Mouse (Mus musculus) midbrain, embryonic 12.5 days (tissue): ENCODE measurements around the gene Arhgdig. TPM values are rescaled to one million over a fixed set of nuclear protein-coding genes. Genes with fewer than 3 reads are reported as not detected.
A peak's percentile ranks its signal among the peaks of the same experiment; 100 is the strongest.

Experiments used
- ATAC-seq: fragments of 200-750 bp; cut with Nextera tagmentation; 2 replicates; pipeline ENCODE4 v1.8.0; 2017; ENCODE audit warnings: low read depth, moderate TSS enrichment, moderate library complexity; ENCODE audit not compliant: low FRiP score
- H3K27ac ChIP-seq: fragments of 300-500 bp; sonication (generic); replicated peaks from 2 replicates; pipeline ENCODE4 v1.5.1; 2016; ENCODE audit warnings: mild to moderate bottlenecking
- H3K27me3 ChIP-seq: fragments of 300-500 bp; sonication (generic); 2 replicates; pipeline ENCODE4 v1.6.1; 2016; ENCODE audit warnings: mild to moderate bottlenecking
- H3K36me3 ChIP-seq: fragments of 300-500 bp; sonication (generic); 2 replicates; pipeline ENCODE4 v1.6.1; 2016
- H3K4me1 ChIP-seq: fragments of 300-500 bp; sonication (generic); 2 replicates; pipeline ENCODE4 v1.6.1; 2016
- H3K4me2 ChIP-seq: fragments of 300-500 bp; sonication (generic); replicated peaks from 2 replicates; pipeline ENCODE4 v1.6.1; 2016; ENCODE audit warnings: mild to moderate bottlenecking, moderate library complexity
- H3K4me3 ChIP-seq: fragments of 300-500 bp; sonication (generic); 2 replicates; pipeline ENCODE4 v1.5.1; 2016; ENCODE audit warnings: mild to moderate bottlenecking
- H3K9ac ChIP-seq: fragments of 300-500 bp; sonication (generic); replicated peaks from 2 replicates; pipeline ENCODE4 v1.6.1; 2016; ENCODE audit warnings: mild to moderate bottlenecking, moderate library complexity
- H3K9me3 ChIP-seq: fragments of 300-500 bp; sonication (generic); 2 replicates; pipeline ENCODE4 v1.6.1; 2016; ENCODE audit warnings: mild to moderate bottlenecking
- WGBS: fragments of 180-500 bp; shearing (Covaris S2); methylation state at CpG from one replicate; pipeline ENCODE4 v1.1.7; 2016; 5-methylcytosine and 5-hydroxymethylcytosine counted together
- polyA plus RNA-seq: library from polyadenylated mRNA; unstranded; fragments of >200 nt; fragmentation: Nextera tagmentation; extraction: Ambion mirVana; gene quantifications from 2 replicates; pipeline ENCODE4 v1.2.1, GENCODE M21; 2016

Gene Arhgdig
- polyA plus RNA-seq, result 5.8 and 7.3 TPM in 2 replicates

DNA sequence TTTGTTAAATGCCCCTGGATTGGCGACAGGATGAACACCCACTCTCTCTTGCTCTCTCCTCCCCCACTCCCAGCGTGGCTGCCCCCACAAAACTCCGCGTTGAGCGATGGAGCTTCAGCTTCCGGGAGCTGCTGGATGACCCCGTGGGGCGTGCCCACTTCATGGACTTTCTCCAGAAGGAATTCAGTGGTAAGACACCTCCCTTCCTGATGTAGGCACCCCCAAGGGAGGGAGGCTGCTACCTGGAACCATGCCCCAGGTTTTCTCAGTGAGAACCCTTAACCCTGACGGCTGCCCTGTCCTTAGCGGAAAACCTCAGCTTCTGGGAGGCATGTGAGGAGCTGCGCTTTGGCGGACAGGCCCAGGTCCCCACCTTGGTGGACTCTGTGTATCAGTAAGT, at the start of gene Arhgdig:
Gene Arhgdig, minus strand, starts transcription at position 101 of the 400 bp plus-strand sequence.
- H3K9me3 ChIP-seq, result no peaks in the 10 kb centered on the region
- H3K27ac ChIP-seq, result no peak within 1 kb of the TSS

GRCm38 (mm10) chr17:26255313-26255712, 47.7 kb upstream of the Arhgdig start:
- peaks cover 40% of the 10 kb centered on the region for H3K36me3 ChIP-seq
- no peaks in the 10 kb centered on the region for H3K9me3 ChIP-seq
- H3K9ac ChIP-seq, result no peak overlapping the region
- peaks cover 13% of the 10 kb centered on the region for H3K4me1 ChIP-seq
- 89% methylated on average over 7 of the region's 7 CpGs for WGBS
- no peaks in the 10 kb centered on the region for H3K27me3 ChIP-seq
- H3K4me3 ChIP-seq, result no peak overlapping the region
- H3K4me2 ChIP-seq, result no peak overlapping the region
- no peak for ATAC-seq
- H3K27ac ChIP-seq, result no peak overlapping the region

More for the DNA sequence above, at the start of gene Arhgdig:
- Histone ChIP-seq H3K36me3 (no peaks in the 10 kb centered on the region), H3K9ac (no peak within 1 kb of the TSS), H3K4me2 (no peak within 1 kb of the TSS), H3K27me3 (peaks cover 34% of the 10 kb centered on the region), H3K4me3 (no peak within 1 kb of the TSS), H3K4me1 (peaks cover 11% of the 10 kb centered on the region)
- ATAC-seq, result no peak
- WGBS, result 91% methylated on average over 12 of the region's 12 CpGs

DNA sequence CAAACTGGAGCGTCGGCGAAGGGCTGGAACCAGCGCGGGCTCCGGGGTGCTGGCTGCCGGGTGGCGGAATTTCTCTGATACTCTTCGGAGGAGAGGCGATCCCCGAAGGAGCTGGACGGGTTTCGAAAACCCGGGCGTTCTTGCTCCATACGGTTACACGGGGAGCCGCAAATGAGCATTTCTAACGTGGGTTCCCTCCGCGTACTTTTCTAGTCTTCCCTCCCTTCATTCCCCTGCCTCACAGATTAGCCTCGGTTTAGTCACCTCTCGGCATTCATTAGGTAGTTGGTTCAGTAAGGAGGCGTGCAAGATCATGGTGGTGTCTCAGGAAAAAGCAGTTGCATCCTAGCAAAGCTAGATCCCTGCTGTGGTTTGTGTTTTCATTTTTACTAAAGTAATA, 45.8 kb upstream of the Arhgdig start:
- ATAC-seq, result 0 out of 2 replicates have a peak, but pooled peaks have one; percentile 24
- WGBS, result under 1% methylated on average over 24 of the region's 24 CpGs
- H3K27me3 ChIP-seq, result no peaks in the 10 kb centered on the region
- peak overlapping the region; percentile 98 for H3K4me3 ChIP-seq
- peaks cover 13% of the 10 kb centered on the region for H3K4me1 ChIP-seq
- peak overlapping the region; percentile 58 for H3K4me2 ChIP-seq
- H3K36me3 ChIP-seq, result peaks cover 23% of the 10 kb centered on the region
- peak overlapping the region; percentile 98 for H3K9ac ChIP-seq
- H3K27ac ChIP-seq, result peak overlapping the region; percentile 99
- no peaks in the 10 kb centered on the region for H3K9me3 ChIP-seq

DNA sequence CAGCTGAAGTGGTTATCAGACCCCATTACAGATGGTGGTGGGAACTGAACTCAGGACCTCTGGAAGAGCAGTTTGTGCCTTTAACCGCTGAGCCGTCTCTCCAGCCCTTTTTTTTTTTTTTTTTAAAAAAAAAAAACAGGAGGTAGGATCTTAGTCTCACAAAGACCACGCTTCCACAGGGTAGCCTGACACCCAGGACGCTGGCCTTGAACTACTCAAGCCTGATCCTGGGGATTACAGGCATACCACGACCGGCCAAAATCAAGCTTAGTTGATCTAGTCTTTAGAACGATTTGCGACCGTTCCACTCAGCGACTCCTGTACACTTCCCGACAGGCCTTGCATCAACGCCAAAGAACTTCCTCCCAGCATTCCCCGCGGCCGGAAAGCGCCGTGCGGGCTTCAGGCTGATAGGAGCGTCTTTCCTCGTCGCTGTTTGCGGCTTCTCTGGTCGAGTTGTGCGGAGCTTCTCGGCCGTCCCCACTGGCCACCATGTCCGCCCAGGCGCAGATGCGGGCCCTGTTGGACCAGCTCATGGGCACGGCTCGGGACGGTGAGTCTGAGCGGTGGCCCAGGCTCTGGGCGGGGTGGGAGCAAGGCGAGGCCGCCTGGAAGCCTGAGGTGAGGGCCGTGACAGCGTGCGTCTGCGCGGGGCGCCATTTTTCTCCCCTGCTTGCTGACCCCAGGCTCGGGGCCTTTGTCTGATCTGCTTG, 45.1 kb upstream of the Arhgdig start, which contains the start of gene Luc7l:
Gene Luc7l, plus strand, starts transcription at position 358 of the 713 bp plus-strand sequence.
- H3K4me2 ChIP-seq, result peak within 1 kb of the TSS; percentile 58
- H3K4me3 ChIP-seq, result peak within 1 kb of the TSS; percentile 98
- peak within 1 kb of the TSS; percentile 99 for H3K27ac ChIP-seq
- under 1% methylated on average over 43 of the region's 43 CpGs for WGBS
- H3K27me3 ChIP-seq, result no peaks in the 10 kb centered on the region
- peak; percentile 94 for ATAC-seq
- no peaks in the 10 kb centered on the region for H3K9me3 ChIP-seq
- peak within 1 kb of the TSS; percentile 98 for H3K9ac ChIP-seq
- H3K36me3 ChIP-seq, result peaks cover 16% of the 10 kb centered on the region
- H3K4me1 ChIP-seq, result peaks cover 13% of the 10 kb centered on the region

DNA sequence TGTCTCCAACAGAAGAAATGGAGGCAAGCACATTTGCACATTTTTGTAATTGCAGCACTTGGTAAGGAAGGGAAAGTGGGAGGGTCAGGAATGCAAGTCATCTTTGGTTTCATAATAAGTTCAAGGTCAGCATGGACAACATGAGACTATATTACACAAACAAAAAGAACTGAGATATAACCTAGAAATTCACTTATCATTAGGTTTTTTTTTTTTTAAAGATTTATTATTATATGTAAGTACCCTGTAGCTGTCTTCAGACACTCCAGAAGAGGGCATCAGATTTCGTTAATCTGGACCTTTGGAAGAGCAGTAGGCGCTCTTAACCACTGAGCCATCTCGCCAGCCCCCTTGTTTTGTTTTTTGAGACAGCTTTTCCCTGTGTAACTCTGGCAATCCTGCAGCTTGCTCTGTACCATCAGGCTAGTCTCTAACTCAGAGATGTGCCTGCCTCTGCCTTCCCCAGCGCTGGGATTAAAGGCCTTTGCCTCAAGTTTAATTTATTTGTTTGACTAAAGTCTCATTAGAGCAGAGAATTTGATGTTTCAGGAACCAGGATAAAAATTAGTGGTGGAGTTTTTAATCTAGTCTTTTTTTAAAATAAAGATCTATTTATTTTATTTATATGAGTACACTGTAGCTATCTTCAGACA, 44.4 kb upstream of the Arhgdig start:
- H3K4me1 ChIP-seq, result peaks cover 13% of the 10 kb centered on the region
- H3K36me3 ChIP-seq, result peaks cover 9% of the 10 kb centered on the region
- no peak overlapping the region for H3K9ac ChIP-seq
- H3K27ac ChIP-seq, result peak overlapping the region; percentile 99
- ATAC-seq, result no peak
- peak overlapping the region; percentile 98; the same call in 1 of the 2 replicates for H3K4me3 ChIP-seq
- H3K27me3 ChIP-seq, result no peaks in the 10 kb centered on the region
- peak overlapping the region; percentile 58 for H3K4me2 ChIP-seq
- no peaks in the 10 kb centered on the region for H3K9me3 ChIP-seq
- 46% methylated on average over 4 of the region's 4 CpGs for whole genome bisulfite sequencing

DNA sequence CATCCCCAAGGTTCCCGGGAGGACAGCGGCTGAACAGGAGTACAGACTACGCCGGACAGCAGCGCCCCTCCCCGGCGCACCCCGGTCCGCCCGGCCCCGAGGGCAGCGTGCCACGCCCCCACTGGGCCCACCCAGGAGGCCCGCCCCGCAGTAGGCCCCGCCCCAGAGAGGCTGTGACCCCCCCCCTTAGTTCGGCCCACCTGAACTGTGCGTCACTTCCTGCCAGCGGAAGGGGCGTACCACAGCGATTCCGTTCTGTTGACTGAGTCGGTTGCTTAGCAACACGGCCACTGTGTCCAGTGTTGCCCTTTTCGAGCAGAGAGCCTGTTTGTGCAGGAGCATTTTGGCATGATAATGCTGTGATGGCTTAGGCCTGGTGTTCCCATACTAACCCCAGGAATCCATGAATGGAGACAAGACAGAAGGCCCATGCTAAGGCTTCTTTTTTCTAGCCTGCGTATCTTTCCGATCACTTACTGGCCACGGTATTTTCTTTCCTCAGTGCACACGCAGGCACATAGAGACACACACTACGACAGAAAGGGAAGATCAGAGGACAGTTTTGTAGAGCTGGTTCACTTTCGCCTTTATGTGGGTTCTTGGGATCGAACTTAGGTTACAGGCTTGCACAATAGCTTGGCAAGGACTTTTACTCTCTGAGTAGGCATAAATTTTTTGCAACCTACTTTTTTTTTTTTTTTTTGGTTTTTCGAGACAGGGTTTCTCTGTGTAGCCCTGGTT, 36.7 kb upstream of the Arhgdig start, which contains the start of gene Fam234a:
Gene Fam234a, minus strand, starts transcription at position 142 of the 741 bp plus-strand sequence.
- peak within 1 kb of the TSS; percentile 76 for H3K27ac ChIP-seq
- H3K9ac ChIP-seq, result peak within 1 kb of the TSS; percentile 60
- H3K4me1 ChIP-seq, result peaks cover 15% of the 10 kb centered on the region
- no peaks in the 10 kb centered on the region for H3K36me3 ChIP-seq
- no peaks in the 10 kb centered on the region for H3K9me3 ChIP-seq
- H3K4me2 ChIP-seq, result peak within 1 kb of the TSS; percentile 65
- no peaks in the 10 kb centered on the region for H3K27me3 ChIP-seq
- WGBS, result 7% methylated on average over 33 of the region's 33 CpGs
- H3K4me3 ChIP-seq, result peak within 1 kb of the TSS; percentile 67
- ATAC-seq, result peak; percentile 98

DNA sequence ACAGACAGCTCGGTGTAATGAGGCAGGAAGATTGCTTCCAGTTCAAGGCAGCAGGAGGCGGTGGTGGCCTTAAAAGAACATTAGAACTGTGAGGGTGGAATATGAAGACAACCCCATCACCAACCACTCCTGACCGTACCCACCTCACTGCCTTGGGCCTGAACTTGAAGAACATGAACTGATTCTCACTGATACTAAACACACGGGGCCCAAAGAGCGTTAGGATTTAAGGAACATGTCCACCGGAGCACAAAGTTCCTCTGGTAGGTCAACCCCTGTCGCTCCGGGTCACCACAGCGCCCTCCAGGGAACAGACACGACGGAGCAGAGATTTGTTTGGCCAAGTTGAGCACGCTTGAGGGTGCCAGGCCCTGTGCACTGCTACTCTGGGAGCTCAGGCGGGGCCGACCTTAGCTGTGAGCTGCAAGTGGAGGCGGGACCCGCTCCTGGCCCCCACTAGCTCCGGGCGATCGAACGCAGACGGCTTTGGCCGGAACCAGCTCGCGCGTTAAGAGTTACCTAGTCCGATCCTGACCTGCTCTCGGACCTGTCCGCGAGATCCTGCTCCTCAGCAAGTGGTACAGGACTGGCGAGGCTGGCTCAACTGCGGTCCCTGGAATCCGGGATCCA, 36.0 kb upstream of the Arhgdig start:
- H3K4me2 ChIP-seq, result peak overlapping the region; percentile 65
- H3K9me3 ChIP-seq, result no peaks in the 10 kb centered on the region
- under 1% methylated on average over 32 of the region's 32 CpGs for WGBS
- H3K4me1 ChIP-seq, result peaks cover 15% of the 10 kb centered on the region
- peak overlapping the region; percentile 56 for H3K27ac ChIP-seq
- no peaks in the 10 kb centered on the region for H3K27me3 ChIP-seq
- peak; percentile 84 for ATAC-seq
- H3K9ac ChIP-seq, result peak overlapping the region; percentile 60
- no peaks in the 10 kb centered on the region for H3K36me3 ChIP-seq
- peak overlapping the region; percentile 67 for H3K4me3 ChIP-seq

- Histone ChIP-seq H3K4me3 (no peak overlapping the region), H3K27me3 (no peaks in the 10 kb centered on the region), H3K36me3 (no peaks in the 10 kb centered on the region), H3K4me2 (no peak overlapping the region), H3K27ac (no peak overlapping the region), H3K9me3 (no peaks in the 10 kb centered on the region), H3K4me1 (peaks cover 17% of the 10 kb centered on the region), H3K9ac (no peak overlapping the region)
- ATAC-seq, result no peak
- 81% methylated on average over 6 of the region's 6 CpGs for WGBS
Measured at GRCm38 (mm10) chr17:26240990-26241389, 33.4 kb upstream of the Arhgdig start.

- ATAC-seq, result no peak
- no peaks in the 10 kb centered on the region for H3K27me3 ChIP-seq
- 85% methylated on average over 6 of the region's 6 CpGs for WGBS
Measured at GRCm38 (mm10) chr17:26240120-26240790, 32.7 kb upstream of the Arhgdig start.

GRCm38 (mm10) chr17:26239551-26239950, 32.0 kb upstream of the Arhgdig start:
- Histone ChIP-seq H3K27ac (no peak overlapping the region), H3K27me3 (no peaks in the 10 kb centered on the region), H3K9me3 (no peaks in the 10 kb centered on the region), H3K4me2 (no peak overlapping the region), H3K4me1 (peaks cover 27% of the 10 kb centered on the region), H3K36me3 (no peaks in the 10 kb centered on the region), H3K4me3 (no peak overlapping the region), H3K9ac (no peak overlapping the region)
- WGBS, result 67% methylated on average over 2 of the region's 2 CpGs
- no peak for ATAC-seq

More at GRCm38 (mm10) chr17:26240120-26240790, 32.7 kb upstream of the Arhgdig start:
- H3K4me1 ChIP-seq, result peaks cover 24% of the 10 kb centered on the region
- H3K27ac ChIP-seq, result no peak overlapping the region
- H3K36me3 ChIP-seq, result no peaks in the 10 kb centered on the region
- H3K4me3 ChIP-seq, result no peak overlapping the region
- H3K9me3 ChIP-seq, result no peaks in the 10 kb centered on the region
- H3K4me2 ChIP-seq, result no peak overlapping the region
- no peak overlapping the region for H3K9ac ChIP-seq

DNA sequence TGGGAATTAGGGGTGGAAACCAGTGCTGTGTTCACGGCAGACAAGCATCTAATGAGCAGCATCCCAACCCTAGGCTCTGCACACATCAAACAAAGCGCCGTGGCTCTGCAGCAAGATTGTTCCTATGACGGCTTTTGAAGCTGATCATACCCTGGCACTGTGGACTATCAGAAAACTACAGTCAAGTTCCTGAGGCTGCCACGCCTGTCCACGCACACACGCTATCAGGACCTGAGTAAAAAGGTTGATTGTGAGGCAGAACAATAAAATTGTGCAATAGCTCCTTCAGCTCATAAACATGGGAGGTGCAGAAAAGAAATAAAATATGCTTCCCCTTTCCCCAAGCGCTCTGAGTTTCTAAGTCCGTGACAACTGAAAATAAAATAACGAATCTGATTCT, 30.1 kb upstream of the Arhgdig start:
- no peak for ATAC-seq
- Histone ChIP-seq H3K4me1 (peaks cover 17% of the 10 kb centered on the region), H3K9ac (no peak overlapping the region), H3K4me2 (no peak overlapping the region), H3K27me3 (no peaks in the 10 kb centered on the region), H3K9me3 (no peaks in the 10 kb centered on the region), H3K4me3 (no peak overlapping the region), H3K27ac (no peak overlapping the region), H3K36me3 (no peaks in the 10 kb centered on the region)
- WGBS, result 92% methylated on average over 10 of the region's 10 CpGs
